Mouse (Mus musculus) heart, postnatal 0 days (tissue): ENCODE data around the gene Gm9745. TPM values are rescaled to one million over a fixed set of nuclear protein-coding genes. Genes with fewer than 3 reads are reported as not detected.
"Not testable (repeated sequence)": the region's sequence is repeated elsewhere in the genome, so short reads cannot be mapped to it uniquely, and the experiment has no call there.

Source experiments
- ATAC-seq: fragments of 200-750 bp; cut with Nextera tagmentation; 2 replicates; pipeline ENCODE4 v1.8.0; 2017; ENCODE audit warnings: low read depth, moderate number of reproducible peaks, moderate library complexity; ENCODE audit not compliant: insufficient read depth
- DNase-seq: peaks from one replicate; pipeline ENCODE4 v3.0.0-alpha.2; 2016; ENCODE audit warnings: low spot score
- H3K27ac ChIP-seq: fragments of 300-500 bp; sonication (generic); 2 replicates; pipeline ENCODE4 v1.5.1; 2014; ENCODE audit warnings: low read depth, mild to moderate bottlenecking
- H3K27me3 ChIP-seq: fragments of 300-500 bp; sonication (generic); 2 replicates; pipeline ENCODE4 v1.6.1; 2014; ENCODE audit warnings: low read length, mixed read lengths; ENCODE audit not compliant: control insufficient read depth, insufficient read depth
- H3K36me3 ChIP-seq: fragments of 300-500 bp; sonication (generic); replicated peaks from 2 replicates; pipeline ENCODE4 v1.6.1; 2014; ENCODE audit warnings: low read length, mixed read lengths; ENCODE audit not compliant: control insufficient read depth, insufficient read depth
- H3K4me1 ChIP-seq: fragments of 300-500 bp; sonication (generic); 2 replicates; pipeline ENCODE4 v1.6.1; 2014; ENCODE audit warnings: antibody characterized with exemption; ENCODE audit not compliant: control insufficient read depth, insufficient read depth
- H3K4me2 ChIP-seq: fragments of 300-500 bp; sonication (generic); 2 replicates; pipeline ENCODE4 v1.6.1; 2014; ENCODE audit warnings: low read depth, mild to moderate bottlenecking, low read length, moderate library complexity
- H3K4me3 ChIP-seq: fragments of 300-500 bp; sonication (generic); 2 replicates; pipeline ENCODE4 v1.5.1; 2014; ENCODE audit warnings: low read depth, low read length
- H3K9ac ChIP-seq: fragments of 300-500 bp; sonication (generic); replicated peaks from 2 replicates; pipeline ENCODE4 v1.6.1; 2014; ENCODE audit warnings: low read depth, low read length, mixed read lengths
- H3K9me3 ChIP-seq: fragments of 300-500 bp; sonication (generic); replicated peaks from 2 replicates; pipeline ENCODE4 v1.6.1; 2016; ENCODE audit warnings: low read length; ENCODE audit not compliant: control insufficient read depth
- WGBS: fragments of 180-500 bp; shearing (Covaris S2); extraction: QIAGEN DNeasy Blood & Tissue Kit; methylation state at CpG from one replicate; pipeline ENCODE4 v1.1.7; 2014; 5-methylcytosine and 5-hydroxymethylcytosine counted together
- polyA plus RNA-seq: library from polyadenylated mRNA; unstranded; fragments of >200 nt; fragmentation: Nextera tagmentation; extraction: Ambion mirVana; gene quantifications from 2 replicates; pipeline ENCODE4 v1.2.1, GENCODE M21; 2015
- total RNA-seq: library from RNA; depleted of rRNA; stranded (reverse); fragments of >200 nt; gene quantifications from 2 replicates; pipeline ENCODE4 v1.2.3, GENCODE M21; 2014; ENCODE audit warnings: low replicate concordance

Gene Gm9745
- total and polyA plus RNA-seq, 2 experiments from 2014 or later, result not detected

GRCm38 (mm10) chr13:8956873-8957272 is 8.8 kb upstream of the Gm9745 start:
- not testable (repeated sequence) for H3K4me2 ChIP-seq, H3K4me3 ChIP-seq, H3K9me3 ChIP-seq, H3K27me3 ChIP-seq, DNase-seq, H3K27ac ChIP-seq, H3K9ac ChIP-seq, H3K4me1 ChIP-seq, H3K36me3 ChIP-seq
- WGBS, result no CpG with 5 or more reads among the region's 5 CpGs
- ATAC-seq, result peak; percentile 39

DNA sequence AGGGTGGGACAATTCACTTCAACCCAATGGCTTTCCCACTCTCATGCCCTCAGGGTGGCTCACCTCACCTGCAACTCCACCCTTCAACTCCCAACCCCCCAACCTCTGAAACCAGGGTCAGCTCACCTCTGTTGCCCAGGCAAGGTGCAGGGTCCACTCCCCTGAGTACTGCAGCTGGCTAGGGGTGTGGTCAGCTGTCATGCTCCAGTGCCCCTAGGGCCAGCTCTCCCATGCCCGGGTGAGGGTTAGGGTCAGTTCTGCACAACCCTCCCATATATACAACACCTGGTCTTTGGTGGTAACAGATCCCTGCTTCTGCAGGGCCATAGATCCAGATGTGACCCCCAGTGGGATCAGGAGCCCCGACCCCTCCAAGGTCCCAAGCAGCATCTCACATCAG is 7.1 kb upstream of the Gm9745 start:
- H3K27ac ChIP-seq, H3K4me1 ChIP-seq, H3K27me3 ChIP-seq, H3K4me2 ChIP-seq, H3K9me3 ChIP-seq, H3K9ac ChIP-seq, H3K4me3 ChIP-seq, H3K36me3 ChIP-seq, DNase-seq, ATAC-seq: not testable (repeated sequence)
- WGBS, result 87% methylated on average over 1 of the region's 2 CpGs

GRCm38 (mm10) chr13:8952563-8952962 is 4.5 kb upstream of the Gm9745 start, which contains the start of gene Idi2:
Gene Idi2 (plus strand): TSS chr13:8952863.
- not testable (repeated sequence) for ATAC-seq, H3K36me3 ChIP-seq, H3K9ac ChIP-seq, H3K27ac ChIP-seq, H3K27me3 ChIP-seq, H3K4me2 ChIP-seq, DNase-seq, H3K4me3 ChIP-seq, H3K4me1 ChIP-seq, H3K9me3 ChIP-seq

DNA sequence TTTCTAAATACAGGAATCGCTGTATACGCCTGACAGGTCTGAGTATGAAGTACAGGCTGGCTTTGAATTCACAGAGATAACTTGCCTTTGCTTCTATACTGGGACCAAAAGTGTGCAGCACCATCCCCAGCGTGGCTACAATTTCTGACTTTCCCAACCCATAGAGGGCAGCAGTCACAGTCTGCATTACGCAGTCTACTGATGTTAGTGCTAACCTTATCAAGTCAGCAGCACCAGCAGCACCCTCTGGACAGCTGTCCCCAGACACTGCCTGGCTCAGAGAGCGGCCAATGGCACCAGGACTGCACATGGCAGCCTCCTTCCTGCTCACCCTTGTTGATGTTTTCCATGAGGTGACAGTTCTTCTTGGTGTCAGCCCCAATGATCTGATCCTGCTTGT is 4.2 kb downstream of the Gm9745 start:
- H3K4me2 ChIP-seq, H3K4me3 ChIP-seq, H3K27ac ChIP-seq, H3K9ac ChIP-seq, H3K9me3 ChIP-seq, H3K4me1 ChIP-seq, H3K27me3 ChIP-seq, DNase-seq, H3K36me3 ChIP-seq: not testable (repeated sequence)
- ATAC-seq, result peak; percentile 27; the same call in 1 of the 2 replicates
- WGBS, result no CpG with 5 or more reads among the region's 5 CpGs

DNA sequence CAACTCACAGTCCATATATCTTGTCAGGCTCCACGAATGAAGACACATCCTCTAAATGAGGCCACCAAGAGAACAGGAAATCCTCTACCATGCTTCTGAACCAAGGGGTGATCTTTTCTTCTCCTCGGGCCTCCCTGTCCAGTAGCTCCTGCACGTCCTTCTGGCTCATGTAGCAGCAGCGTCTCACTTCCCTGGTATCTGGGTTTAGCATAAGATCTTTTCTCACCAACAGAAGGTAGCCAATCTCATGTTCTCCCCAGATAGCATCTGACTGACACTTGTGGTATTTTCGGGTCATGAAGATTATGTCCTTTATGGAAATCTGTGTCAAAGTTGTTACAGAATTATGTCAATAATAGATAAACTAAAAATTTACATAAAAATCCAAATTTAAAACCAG is 6.3 kb downstream of the Gm9745 start:
- not testable (repeated sequence) for DNase-seq, H3K27me3 ChIP-seq, H3K4me3 ChIP-seq, H3K4me1 ChIP-seq, H3K36me3 ChIP-seq, H3K4me2 ChIP-seq, H3K27ac ChIP-seq, ATAC-seq, H3K9me3 ChIP-seq, H3K9ac ChIP-seq
- 40% methylated on average over 1 of the region's 5 CpGs for WGBS

GRCm38 (mm10) chr13:8941110-8941509 is 6.9 kb downstream of the Gm9745 start:
- not testable (repeated sequence) for H3K4me1 ChIP-seq, H3K27ac ChIP-seq, H3K4me3 ChIP-seq, H3K4me2 ChIP-seq, H3K9ac ChIP-seq, ATAC-seq, H3K9me3 ChIP-seq, H3K36me3 ChIP-seq, DNase-seq, H3K27me3 ChIP-seq
- 68% methylated on average over 4 of the region's 4 CpGs for WGBS

DNA sequence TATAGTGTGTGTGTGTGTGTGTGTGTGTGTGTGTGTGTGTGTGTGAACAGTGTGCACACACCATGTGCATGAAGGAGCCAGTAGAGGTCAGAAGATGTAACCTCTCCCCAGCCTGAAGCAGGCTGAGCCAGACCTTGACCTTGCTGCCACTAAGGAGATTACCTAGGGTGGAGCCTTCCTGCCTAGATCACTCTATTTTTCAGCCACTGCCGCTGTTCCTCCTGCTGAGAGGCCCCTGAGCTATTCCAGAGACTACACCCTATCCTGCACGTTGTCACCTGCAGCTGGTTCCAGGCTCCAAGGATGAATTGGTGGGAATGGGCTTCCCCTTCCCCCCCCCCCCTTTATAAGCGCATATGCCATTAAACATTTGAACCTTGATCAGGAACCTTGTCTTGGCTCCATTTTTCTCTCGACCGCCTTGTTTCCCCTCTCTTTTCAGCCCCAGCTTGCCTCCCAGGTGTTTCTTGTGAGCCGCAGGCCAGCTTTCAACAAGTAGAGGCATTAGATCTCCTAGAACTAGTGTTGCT is 10.4 kb downstream of the Gm9745 start:
- 67% methylated on average over 6 of the region's 6 CpGs for WGBS
- not testable (repeated sequence) for ATAC-seq, DNase-seq, H3K4me3 ChIP-seq, H3K9me3 ChIP-seq, H3K27ac ChIP-seq, H3K4me1 ChIP-seq, H3K36me3 ChIP-seq, H3K4me2 ChIP-seq, H3K27me3 ChIP-seq, H3K9ac ChIP-seq
